Mouse (Mus musculus): Measurements from ENCODE around the gene Klf9.

- TF ChIP-seq POLR2A (IDR thresholded peaks at IDR 0.05; ENCODE audit: borderline replicate concordance, control insufficient read depth, low read depth, low read length) (no peak), CTCF (IDR thresholded peaks at IDR 0.05; ENCODE audit: control insufficient read depth, insufficient read depth, low read length) (no peak)
Measured at GRCm38 (mm10) chr19:23214326-23214725, 73.3 kb downstream of the Klf9 start.

Measured in bone marrow, adult 2 months (tissue).